Mouse (Mus musculus): ENCODE measurements around the gene Tyms.

DNA sequence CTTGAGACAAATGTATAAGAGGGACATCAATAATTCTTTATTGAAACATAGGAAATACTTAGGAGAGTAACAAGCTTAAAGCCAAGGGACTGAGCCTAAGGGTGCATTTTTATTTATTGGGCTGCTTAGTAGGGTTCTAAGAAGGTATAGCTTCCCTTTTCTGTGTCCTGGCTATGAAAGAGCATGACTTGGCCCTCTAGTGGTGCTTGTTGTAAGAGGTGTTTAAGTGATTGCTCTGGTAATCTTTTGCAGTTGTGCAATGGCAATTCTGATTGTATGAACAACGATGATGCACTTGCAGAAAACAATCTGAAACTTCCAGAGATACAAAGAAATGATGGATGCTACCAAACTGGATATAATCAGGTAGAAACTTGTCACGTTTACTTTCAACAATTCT lies 58.8 kb downstream of the Tyms start:
- peak; percentile 72 for TF ChIP-seq CTCF (IDR thresholded peaks at IDR 0.05)
- no peak for TF ChIP-seq EP300 (IDR thresholded peaks at IDR 0.05; ENCODE audit: insufficient read depth, low read depth, low read length)
- TF ChIP-seq POLR2A (IDR thresholded peaks at IDR 0.05; ENCODE audit: insufficient read depth, low read depth, low read length): no peak

All from heart, adult 2 months (tissue).